Mouse (Mus musculus) CH12F3 (cell line): ENCODE results near the gene Rasgef1b.

Experiments used
- in situ Hi-C: fragments of 300-500 bp; cut with MboI; formaldehyde crosslinking; loops from 2 replicates; pipeline ENCODE4 v1.14.3; 2020; ENCODE audit warnings: low sequenced_read_pairs

The Rasgef1b gene

GRCm38 (mm10) chr5:99413391-99413790, 315.5 kb downstream of the Rasgef1b start:
- in situ Hi-C loops = no loop called here

GRCm38 (mm10) chr5:99404403-99405170, 324.3 kb downstream of the Rasgef1b start:
- in situ Hi-C loops = no loop called here

- in situ Hi-C loops = no loop called here
Measured at GRCm38 (mm10) chr5:99403325-99403724, 325.5 kb downstream of the Rasgef1b start.

- in situ Hi-C loops = no loop called here
Measured at GRCm38 (mm10) chr5:99402784-99403183, 326.1 kb downstream of the Rasgef1b start.

- in situ Hi-C loops = no loop called here
Measured at GRCm38 (mm10) chr5:99402297-99402696, 326.6 kb downstream of the Rasgef1b start.

GRCm38 (mm10) chr5:99399855-99400626, 328.8 kb downstream of the Rasgef1b start:
- in situ Hi-C loops = no loop called here

GRCm38 (mm10) chr5:99398472-99399070, 330.3 kb downstream of the Rasgef1b start:
- in situ Hi-C loops = no loop called here

GRCm38 (mm10) chr5:99394578-99394977, 334.3 kb downstream of the Rasgef1b start:
- in situ Hi-C loops = no loop called here

GRCm38 (mm10) chr5:99391525-99391924, 337.3 kb downstream of the Rasgef1b start:
- in situ Hi-C loops = no loop called here

- in situ Hi-C loops = no loop called here
Measured at GRCm38 (mm10) chr5:99390776-99391175, 338.1 kb downstream of the Rasgef1b start.

- in situ Hi-C loops = no loop called here
Measured at GRCm38 (mm10) chr5:99390314-99390713, 338.6 kb downstream of the Rasgef1b start.

- in situ Hi-C loops = no loop called here
Measured at GRCm38 (mm10) chr5:99388585-99389250, 340.1 kb downstream of the Rasgef1b start.

- in situ Hi-C loops = no loop called here
Measured at GRCm38 (mm10) chr5:99388131-99388530, 340.7 kb downstream of the Rasgef1b start.

GRCm38 (mm10) chr5:99387185-99387981, 341.5 kb downstream of the Rasgef1b start:
- in situ Hi-C loops = no loop called here

- in situ Hi-C loops = no loop called here
Measured at GRCm38 (mm10) chr5:99386246-99386845, 342.5 kb downstream of the Rasgef1b start.

GRCm38 (mm10) chr5:99385737-99386136, 343.1 kb downstream of the Rasgef1b start:
- in situ Hi-C loops = no loop called here

GRCm38 (mm10) chr5:99385090-99385489, 343.8 kb downstream of the Rasgef1b start:
- in situ Hi-C loops = no loop called here

GRCm38 (mm10) chr5:99383783-99384281, 345.0 kb downstream of the Rasgef1b start:
- in situ Hi-C loops = no loop called here

GRCm38 (mm10) chr5:99382786-99383185, 346.1 kb downstream of the Rasgef1b start:
- in situ Hi-C loops = no loop called here

- in situ Hi-C loops = no loop called here
Measured at GRCm38 (mm10) chr5:99381639-99382038, 347.2 kb downstream of the Rasgef1b start.
